Mouse (Mus musculus) neural tube, embryonic 12.5 days (tissue): ENCODE results near the gene Hdgfl1. TPM values are rescaled to one million over a fixed set of nuclear protein-coding genes. Genes with fewer than 3 reads are reported as not detected.

Source experiments
- ATAC-seq: fragments of 200-750 bp; cut with Nextera tagmentation; 2 replicates; pipeline ENCODE4 v1.8.0; 2017; ENCODE audit warnings: low read depth, mild to moderate bottlenecking, moderate TSS enrichment, moderate library complexity; ENCODE audit not compliant: low FRiP score
- H3K27ac ChIP-seq: fragments of 300-500 bp; sonication (generic); 2 replicates; pipeline ENCODE4 v1.5.1; 2016
- H3K27me3 ChIP-seq: fragments of 300-500 bp; sonication (generic); replicated peaks from 2 replicates; pipeline ENCODE4 v1.6.1; 2016; ENCODE audit warnings: mild to moderate bottlenecking
- H3K36me3 ChIP-seq: fragments of 300-500 bp; sonication (generic); 2 replicates; pipeline ENCODE4 v1.6.1; 2016; ENCODE audit warnings: mild to moderate bottlenecking
- H3K4me1 ChIP-seq: fragments of 300-500 bp; sonication (generic); 2 replicates; pipeline ENCODE4 v1.6.1; 2016
- H3K4me2 ChIP-seq: fragments of 300-500 bp; sonication (generic); replicated peaks from 2 replicates; pipeline ENCODE4 v1.6.1; 2016; ENCODE audit warnings: mild to moderate bottlenecking
- H3K4me3 ChIP-seq: fragments of 300-500 bp; sonication (generic); 2 replicates; pipeline ENCODE4 v1.5.1; 2016
- H3K9ac ChIP-seq: fragments of 300-500 bp; sonication (generic); 2 replicates; pipeline ENCODE4 v1.6.1; 2016; ENCODE audit warnings: mild to moderate bottlenecking
- H3K9me3 ChIP-seq: fragments of 300-500 bp; sonication (generic); 2 replicates; pipeline ENCODE4 v1.6.1; 2016; ENCODE audit warnings: mild to moderate bottlenecking
- WGBS: fragments of 180-500 bp; shearing (Covaris S2); methylation state at CpG from one replicate; pipeline ENCODE4 v1.1.7; 2016; 5-methylcytosine and 5-hydroxymethylcytosine counted together
- polyA plus RNA-seq: library from polyadenylated mRNA; unstranded; fragments of >200 nt; fragmentation: Nextera tagmentation; extraction: Ambion mirVana; gene quantifications from 2 replicates; pipeline ENCODE4 v1.2.1, GENCODE M21; 2016

The Hdgfl1 gene
- polyA plus RNA-seq, 1 experiment from 2014 or later: not detected

DNA sequence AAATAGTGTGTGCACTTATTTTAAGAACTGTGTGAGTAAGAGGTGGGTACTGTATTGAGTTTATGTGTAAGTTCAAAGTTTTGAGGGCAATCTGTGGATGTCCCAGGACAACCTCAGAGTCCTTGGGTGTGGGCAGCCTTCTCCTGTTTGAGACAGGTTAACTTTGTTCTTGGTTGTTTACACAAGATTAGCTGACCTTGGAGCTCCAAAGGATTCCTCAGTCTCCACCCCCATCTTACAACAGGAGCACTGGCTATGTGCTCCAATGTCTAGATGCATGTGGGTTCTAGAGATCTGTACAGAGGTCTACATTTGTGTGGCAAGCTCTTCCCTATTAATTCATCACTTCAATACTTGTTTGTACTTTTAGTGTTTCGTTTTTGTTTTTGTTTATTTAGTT lies 49.0 kb downstream of the Hdgfl1 start:
- Histone ChIP-seq H3K9ac (no peak overlapping the region), H3K4me2 (no peak overlapping the region), H3K9me3 (no peaks in the 10 kb centered on the region), H3K27ac (no peak overlapping the region), H3K4me3 (no peak overlapping the region), H3K4me1 (no peaks in the 10 kb centered on the region), H3K27me3 (no peaks in the 10 kb centered on the region), H3K36me3 (no peaks in the 10 kb centered on the region)
- WGBS: 83% methylated on average over 1 of the region's 1 CpGs
- no peak for ATAC-seq

DNA sequence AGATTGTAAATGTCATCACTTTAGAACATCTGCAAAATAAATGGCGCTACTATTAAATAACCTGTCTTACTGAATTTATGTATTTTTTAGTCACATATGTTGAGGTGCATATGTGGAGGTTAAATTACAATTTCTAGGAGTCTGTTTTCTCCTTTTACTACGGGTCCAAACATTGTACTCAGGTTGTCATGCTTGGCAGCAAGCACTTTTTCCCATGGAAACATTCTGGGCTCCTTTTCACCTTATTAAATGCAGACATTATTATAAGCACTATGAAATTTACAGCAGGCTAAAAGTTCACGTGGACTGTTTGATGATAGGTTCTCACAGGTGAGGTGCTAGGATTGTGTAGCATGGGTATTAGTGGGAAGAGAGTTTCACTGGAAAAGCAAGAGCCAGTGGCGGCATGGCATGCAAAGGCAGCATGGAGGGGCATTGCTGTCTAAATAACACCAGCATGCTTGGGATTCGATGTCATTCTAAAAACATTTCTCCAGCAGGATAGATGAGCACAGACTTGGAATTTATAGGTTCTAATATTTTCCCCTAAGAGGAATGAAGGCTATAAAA lies 50.7 kb downstream of the Hdgfl1 start:
- H3K9me3 ChIP-seq: no peaks in the 10 kb centered on the region
- WGBS: 81% methylated on average over 5 of the region's 5 CpGs
- no peaks in the 10 kb centered on the region for H3K27me3 ChIP-seq
- H3K4me1 ChIP-seq: no peaks in the 10 kb centered on the region
- H3K9ac ChIP-seq: no peak overlapping the region
- ATAC-seq: no peak
- H3K4me3 ChIP-seq: no peak overlapping the region
- H3K4me2 ChIP-seq: no peak overlapping the region
- no peak overlapping the region for H3K27ac ChIP-seq
- no peaks in the 10 kb centered on the region for H3K36me3 ChIP-seq
